Mouse (Mus musculus) gastrocnemius, adult 8-10 months (tissue): Measurements from ENCODE around the gene Gpank1. TPM values are rescaled to one million over a fixed set of nuclear protein-coding genes. Genes with fewer than 3 reads are reported as not detected.
"Not testable (repeated sequence)": the region's sequence is repeated elsewhere in the genome, so short reads cannot be mapped to it uniquely, and the experiment has no call there.

Experiments used
- DNase-seq, 2 experiments: peaks; one replicate each; pipeline ENCODE4 v3.0.0; 2022; ENCODE audit warnings: low spot score in 2 of 2
- total RNA-seq, 4 experiments: library from RNA; stranded (reverse); gene quantifications; 2 replicates each; pipeline ENCODE4 v1.2.4; 2022

Gene Gpank1
- total RNA-seq, 4 experiments from 2014 or later = 8.6 to 11.4 (median 9.3) TPM

DNA sequence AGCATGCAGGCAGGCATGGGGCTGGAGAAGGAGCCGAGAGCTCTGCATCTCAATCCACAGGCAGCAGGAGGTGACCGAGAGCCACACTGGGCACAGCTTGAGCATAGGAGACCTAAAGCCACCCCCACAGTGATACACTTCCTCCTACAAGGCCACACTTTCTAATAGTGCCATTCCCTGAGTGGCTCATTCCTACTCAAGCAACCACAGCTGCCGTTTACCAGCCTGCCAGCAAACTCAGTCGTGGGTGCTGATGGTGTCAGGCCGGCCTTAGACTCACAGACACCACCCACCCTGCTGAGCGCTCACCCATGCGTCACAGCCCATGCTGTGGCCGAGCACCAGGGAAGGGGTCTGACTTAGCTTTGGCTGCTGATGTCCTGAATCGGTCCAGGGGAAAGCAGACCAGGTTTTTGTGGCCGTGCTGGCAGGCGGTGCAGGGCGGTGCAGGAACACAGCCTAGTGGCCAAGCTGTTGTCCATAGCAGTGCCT is 24.0 kb upstream of the Gpank1 start:
- DNase-seq = no peak

DNA sequence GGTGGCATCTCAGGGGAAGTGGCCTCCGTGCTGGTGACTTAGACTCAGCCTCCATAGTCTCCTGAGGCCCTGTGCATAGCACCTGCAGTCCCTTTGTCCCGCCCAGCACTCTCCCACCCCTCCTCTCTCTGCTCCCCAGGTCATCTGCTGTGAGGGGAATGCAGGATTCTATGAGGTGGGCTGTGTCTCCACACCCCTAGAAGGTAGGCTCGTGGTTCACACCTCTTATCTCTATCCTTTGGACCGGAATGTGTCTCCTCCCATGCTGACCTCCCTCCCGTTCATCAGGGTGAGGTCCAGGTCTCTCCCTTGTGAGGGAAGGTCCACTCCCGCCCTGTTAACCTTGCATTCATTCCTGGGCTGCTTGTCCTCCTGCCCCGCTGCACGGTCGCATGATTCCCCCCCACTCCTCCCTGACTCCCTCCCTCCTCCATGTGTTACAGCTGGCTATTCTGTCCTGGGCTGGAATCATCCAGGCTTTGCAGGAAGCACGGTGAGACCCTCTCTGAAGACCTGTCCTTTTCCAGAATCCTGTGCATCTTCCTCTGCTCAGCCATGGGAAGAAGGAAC is 21.0 kb upstream of the Gpank1 start:
- DNase-seq = no peak

DNA sequence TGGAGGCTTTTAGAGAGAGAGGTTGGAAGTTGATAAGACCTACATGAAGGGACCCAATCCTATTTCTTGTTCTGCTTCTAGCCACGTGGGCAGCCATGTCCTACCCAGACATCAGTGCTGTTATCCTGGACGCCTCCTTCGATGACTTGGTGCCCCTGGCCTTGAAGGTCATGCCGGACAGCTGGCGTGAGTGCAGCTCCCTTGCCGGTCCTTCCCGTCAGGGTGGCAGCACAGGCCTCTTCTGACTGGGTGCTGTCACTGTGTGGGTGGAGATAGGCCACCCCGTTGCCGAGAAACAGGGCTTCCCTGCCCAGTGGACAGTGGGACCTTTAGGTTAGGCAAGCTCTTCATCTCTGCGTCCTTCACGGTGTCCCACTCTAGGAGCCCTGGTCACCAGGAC is 20.1 kb upstream of the Gpank1 start:
- DNase-seq = no peak

DNA sequence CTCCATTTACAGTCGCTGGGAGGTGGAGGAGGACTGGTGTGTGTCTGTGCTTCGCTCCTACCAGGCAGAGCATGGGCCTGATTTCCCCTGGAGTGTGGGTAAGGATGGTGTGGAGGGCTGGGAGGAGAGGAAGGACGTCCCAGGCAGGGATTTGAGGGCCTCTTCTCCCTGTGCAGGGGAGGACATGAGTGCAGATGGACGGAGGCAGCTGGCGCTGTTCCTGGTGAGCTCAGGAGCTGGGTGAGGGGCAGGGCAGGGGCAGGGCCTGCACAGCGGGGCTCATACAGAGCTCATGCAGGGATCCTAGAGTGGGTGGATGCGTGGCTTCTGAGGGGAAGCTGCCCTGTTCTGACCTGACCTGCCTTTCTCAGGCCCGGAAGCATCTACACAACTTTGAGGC is 19.0 kb upstream of the Gpank1 start:
- no peak for DNase-seq

DNA sequence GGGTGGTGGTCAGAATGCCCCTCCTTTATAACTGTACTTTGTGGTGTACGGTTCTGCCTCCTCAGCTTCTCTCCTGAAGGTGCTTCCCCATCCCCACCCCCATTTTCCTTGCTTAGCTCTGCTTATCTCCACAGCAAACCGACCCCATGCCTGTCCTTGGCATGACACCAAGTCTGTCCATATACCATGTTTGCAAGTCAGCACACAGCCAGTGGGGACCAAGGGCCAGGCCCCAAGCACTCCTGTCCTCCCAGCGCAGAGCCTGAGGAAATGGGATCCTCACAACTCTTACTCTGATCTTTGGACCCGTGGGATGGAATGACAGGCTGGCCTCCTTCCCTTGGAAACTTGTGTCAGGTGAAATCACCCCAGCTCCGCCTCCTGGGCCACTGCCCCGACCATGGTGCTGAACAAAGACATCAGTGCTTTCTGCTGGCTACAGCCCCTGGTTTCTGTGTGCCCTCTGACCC is 18.0 kb upstream of the Gpank1 start:
- peak; percentile 17 to 30 for DNase-seq

DNA sequence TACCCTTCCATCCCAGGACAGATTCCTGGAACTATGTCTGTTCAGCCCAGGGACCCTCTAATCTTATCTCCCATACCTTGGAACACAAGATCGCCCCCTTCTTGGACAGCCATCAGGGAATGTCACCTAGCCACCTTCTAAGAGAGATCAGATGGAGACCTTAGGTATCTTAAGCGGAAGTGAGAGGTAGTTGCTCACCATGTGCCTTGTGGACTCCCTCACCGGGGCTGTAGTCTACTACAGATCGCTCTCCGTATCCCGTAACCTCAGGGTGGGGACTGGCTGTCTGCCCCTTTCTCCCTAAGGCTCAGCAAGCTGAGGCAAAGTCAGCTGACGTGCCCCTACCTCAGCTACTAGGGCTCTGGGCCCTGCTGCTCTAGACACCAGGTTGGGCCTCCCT is 17.2 kb upstream of the Gpank1 start:
- DNase-seq = no peak

DNA sequence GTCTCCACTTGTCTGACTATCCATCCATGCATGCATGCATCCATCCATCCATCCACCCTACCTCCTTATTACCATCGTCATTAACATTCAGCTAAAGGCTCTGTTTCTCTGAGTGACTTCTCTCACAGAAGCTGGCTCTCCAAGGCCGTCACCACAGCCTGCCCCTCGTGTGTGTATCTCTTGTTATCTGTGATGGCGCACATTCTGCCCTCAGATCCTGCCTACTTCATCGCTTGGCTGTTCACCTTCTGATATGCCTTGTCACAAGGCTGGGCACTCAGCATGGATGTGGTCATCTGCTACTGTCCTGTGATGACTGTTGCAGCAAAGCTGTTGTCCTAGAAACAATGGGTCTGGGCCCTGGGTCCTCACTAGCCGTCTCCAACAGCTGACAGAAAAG is 16.5 kb upstream of the Gpank1 start:
- no peak for DNase-seq

DNA sequence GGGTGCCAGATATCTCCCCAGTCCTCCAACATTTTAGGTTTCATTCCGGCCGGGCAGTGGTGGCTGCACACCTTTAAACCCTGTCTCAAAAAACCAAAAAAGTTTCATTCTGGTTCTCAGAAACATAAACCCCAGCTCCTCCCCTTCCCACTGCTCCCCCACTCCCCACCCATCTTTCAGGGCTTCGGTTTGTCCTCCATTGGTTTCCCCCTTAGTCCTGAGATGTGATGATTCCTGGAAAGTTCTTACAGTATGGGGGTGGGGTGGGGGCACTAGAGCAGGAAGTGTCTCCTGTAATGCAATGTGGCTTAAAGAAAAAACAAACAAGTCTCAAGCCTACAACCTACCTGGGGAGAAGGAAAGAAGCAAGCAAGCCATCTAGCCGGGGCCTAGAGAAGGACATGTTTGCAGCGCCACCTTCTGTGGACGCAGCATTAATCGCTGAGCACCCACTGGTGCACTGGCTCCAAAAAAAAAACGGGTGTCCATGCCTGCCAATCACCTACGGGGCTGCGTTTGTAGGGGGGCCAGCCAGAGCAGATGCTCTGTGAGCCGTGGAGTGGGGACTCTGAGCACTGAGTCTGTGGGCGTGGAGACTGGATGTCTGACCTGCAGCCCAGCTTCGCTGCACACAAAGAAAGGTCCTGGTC is 15.4 kb upstream of the Gpank1 start:
- no peak for DNase-seq

DNA sequence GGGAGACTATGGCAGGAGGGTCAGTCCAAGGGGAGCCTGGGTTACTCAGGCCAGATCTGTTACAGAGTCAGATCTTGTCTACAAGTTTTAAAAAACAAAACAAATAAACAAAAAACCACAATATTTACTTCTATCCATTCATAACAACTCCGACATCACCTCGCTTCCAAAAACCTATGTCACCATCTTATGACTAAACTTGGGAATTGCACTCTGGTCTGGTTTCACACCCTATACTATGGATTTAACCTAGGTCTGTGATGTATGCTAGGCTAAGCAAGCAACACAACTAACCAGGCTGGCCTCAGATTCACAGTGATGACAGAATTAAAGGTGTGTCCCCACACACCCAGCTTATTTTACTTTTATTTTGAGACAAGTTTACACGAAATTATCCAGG is 14.7 kb upstream of the Gpank1 start:
- no peak for DNase-seq

DNA sequence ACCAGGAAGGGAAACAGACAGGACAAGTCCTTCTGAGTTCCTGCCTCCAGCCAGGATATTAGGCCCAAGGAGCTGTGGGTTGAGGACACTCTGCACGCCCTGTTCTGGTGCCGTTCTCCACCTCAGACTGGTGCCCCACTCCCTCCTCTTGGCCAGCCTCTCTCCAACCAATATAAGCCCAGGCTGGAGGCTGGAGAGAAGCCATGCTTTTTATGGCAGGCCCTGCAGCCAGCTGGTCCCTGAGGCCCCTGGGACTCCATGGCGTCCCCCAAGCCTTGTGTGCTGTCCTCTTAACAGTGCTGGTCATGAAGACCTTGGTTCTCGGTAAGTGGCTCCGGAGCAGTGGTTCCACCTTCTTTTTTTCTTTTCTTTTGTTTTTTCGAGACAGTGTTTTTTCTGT is 13.2 kb upstream of the Gpank1 start, which contains the start of gene Ly6g5c:
Gene Ly6g5c (plus strand): TSS at position 183 of the 400 bp plus-strand sequence.
- no peak for DNase-seq

DNA sequence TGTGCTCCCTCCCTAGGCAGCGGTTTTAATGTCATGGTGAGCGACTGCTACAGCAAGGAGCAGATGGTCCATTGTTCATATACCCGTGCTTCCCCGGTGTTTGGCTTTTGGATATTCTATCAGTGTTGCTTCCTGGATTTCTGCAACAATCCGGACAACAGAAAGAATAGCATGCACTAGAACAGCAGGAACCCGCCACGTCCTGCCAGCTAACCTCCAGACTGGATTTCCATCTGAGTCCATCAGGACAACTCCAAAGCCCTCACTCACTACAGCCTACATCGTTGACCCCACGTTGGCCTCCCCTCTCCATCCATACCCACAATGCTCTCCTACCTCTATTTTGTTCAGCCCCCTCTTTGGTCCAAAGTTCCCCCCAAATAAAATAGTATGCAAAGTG is 9.5 kb upstream of the Gpank1 start:
- no peak for DNase-seq

DNA sequence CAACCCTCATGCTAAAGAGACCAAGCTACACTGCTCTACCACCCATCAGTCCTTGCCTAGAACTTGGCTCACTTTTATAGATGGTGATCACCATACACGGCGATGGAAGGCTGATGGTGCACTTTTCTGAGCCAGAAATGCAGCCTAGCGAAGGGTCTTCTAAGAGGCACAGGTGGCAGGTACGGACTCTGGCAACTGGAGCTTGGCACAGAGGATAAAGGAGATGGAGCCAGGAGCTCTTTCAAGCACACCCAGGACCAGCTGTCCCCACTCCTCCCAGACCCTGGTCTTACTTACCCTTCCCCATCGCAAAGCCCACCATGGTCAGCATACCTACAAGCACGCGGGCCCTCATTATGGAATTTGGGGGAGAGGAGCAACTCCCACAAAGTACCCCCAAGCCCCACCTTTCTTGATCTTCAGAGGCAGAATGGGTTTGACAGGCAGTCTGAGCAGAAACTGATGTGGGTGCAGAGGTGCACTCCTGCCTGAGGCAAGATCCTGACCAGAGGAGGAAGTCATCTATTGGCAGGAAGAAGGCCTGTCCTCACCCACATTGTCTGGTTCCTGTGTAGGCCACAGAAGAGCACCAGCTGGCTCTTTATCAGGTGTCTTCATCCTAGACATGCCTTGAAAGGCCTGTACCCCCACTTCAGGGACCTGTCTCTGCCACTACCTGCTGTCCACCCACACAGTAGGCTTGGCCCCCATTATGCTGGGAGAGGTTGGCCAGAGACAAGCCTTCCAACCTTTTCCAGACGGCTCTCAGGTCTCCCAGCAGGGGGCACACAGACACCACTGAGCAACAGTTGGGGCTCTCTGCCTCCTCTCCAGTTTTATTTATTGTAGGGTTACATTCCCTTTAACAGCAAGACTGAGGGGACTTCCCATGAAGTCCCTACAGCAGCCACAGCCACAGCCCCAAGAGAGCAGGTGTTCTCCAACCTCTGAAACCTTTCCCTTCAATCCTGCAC is 5.9 kb upstream of the Gpank1 start, which contains the start of gene Ly6g5b:
Gene Ly6g5b (minus strand): TSS at position 383 of the 974 bp plus-strand sequence.
- no peak for DNase-seq

DNA sequence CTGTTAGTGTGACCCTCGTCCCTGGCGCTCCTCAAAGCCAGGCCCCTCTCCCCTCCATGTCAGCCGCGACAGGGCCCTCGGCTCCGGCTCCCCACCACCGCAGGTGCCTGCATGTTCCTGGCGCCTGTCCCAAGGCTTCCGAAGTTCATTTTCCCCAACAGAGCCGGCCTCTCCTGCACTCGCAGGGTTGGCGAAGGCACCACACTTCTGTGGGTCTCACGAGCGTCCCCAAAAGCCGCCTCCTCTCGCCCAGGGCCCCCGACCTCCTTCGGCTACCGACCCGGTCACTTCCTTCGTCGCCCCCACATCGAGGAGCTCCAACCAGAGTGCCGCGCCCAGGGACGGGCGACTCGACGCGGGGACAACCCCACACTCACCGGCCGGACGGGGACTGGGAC is 511 bp upstream of the Gpank1 start:
- peak; percentile 26 to 32 for DNase-seq

DNA sequence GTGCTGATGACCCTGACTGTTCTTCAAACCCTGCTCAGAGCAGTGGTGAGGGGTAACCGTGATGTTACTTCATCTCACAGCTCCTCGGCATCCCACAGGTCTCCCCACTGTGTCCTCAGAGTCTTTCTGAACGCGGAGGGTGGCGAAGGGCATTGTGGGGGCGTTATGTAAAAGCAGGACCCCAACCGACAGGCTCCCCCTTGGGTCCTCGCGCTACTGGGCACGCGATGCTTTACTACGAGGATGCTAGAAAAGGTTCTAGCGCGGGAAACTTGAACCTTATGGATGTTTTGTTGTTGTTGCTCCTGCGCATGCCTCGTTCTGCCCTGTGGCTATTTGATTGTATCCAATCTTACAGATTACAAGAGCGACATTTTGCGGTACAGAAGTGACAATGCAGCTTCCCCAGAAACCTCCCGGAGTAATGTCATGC is 632 bp downstream of the Gpank1 start, which contains the start of gene Csnk2b:
Gene Csnk2b (minus strand): TSS at position 183 of the 433 bp plus-strand sequence.
- no peak for DNase-seq

DNA sequence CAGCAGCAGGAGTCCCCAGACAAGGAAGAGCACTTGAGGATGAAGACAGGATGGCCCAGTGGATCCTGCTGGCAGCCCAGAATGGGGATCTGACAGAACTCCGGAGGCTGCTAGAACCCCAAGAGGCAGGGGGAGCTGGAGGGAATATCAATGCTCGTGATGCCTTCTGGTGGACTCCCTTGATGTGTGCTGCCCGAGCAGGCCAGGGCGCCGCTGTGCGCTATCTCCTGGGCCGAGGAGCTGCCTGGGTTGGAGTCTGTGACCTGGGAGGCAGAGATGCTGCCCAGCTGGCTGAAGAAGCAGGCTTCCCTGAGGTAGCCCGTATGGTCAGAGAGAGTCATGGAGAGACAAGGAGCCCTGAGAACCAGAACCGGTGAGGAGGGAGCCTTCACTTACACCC is 2.0 kb downstream of the Gpank1 start:
- DNase-seq = not testable (repeated sequence)

DNA sequence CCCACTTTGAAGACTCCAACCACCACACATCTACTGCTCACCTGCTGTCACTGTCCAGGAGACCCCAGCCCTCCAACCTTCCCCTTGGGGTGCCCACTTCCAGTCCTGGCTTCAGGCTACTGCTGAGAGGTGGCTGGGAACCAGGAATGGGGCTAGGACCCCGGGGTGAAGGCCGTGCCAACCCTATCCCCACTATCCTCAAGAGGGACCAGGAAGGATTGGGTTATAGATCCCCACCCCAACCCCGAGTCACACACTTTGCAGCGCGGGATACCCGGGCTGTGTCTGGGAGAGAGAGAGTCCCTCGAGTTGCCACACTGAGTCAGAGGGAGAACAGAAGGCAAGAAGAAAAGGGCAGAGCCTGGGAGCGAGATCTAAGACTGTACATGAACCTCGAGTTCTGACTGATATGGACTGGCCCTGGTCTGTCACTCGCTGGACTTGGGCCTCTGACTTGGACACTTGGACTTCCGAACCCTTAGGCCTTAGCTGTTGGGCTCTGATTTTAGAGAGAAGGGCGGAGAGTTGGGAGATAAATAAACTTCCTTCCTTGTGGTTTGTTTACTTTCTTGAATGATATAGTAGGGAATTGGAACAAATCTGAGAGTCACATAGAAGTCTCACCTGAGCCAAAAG is 3.1 kb downstream of the Gpank1 start:
- not testable (repeated sequence) for DNase-seq

DNA sequence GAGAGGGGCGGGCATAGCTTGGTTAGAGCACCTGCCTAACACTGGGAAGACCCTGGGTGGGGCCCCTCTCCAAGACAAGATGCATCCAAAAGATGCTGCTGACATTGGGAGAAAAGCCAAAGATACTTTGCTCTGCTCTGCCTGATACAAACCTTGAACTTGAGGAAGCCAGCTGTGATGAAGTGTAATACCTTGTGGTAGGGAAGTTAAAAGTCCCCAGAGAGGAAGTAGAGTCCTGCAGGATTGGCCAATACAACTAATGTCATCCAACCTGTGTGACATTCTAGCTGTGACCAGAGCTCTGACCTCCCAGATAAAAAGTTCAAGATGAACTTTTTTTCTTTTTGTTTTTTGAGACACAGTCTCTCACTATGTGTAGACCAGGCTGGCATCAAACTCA is 3.8 kb downstream of the Gpank1 start:
- DNase-seq = no peak

DNA sequence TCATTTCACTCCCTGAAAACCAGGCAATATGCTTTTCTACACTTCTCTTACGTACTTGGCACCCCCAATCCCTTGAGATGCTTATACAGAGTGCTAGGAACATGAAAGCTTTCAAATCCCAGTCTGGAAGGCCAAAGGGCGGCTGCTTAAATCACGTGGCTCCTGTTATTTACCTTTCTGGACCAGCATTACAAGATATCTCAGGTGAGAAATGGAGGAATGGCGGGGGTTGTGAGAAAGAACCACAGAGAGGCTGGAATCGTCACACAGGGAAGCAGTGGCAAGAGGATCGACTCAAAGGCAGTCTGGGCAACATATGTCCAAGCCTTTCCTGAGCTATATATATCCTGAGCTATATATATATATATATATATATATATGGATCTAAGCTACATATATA is 4.3 kb downstream of the Gpank1 start:
- no peak for DNase-seq

DNA sequence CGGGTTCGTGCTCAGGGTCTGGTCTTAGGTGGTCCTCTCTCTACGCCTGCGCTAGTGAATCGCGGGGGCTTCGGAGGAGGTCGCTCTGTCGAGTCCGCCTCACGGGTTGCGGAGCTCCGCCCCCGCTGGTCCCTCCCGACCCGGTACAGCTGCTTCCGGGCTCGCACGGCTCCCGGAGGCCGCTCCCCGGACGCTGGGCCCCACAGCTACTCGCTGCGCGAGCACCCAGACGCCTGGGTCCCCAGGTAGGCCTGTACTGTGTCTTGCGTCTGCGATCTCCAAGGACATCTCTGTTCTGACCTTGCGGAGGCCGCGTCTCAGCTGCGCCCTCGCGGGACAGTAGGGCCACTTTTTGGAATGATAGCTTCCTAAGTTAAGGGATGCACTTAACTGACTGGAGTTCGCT is 5.0 kb downstream of the Gpank1 start, which contains the start of gene D17H6S53E:
Gene D17H6S53E (plus strand): TSS at position 168 of the 406 bp plus-strand sequence.
- DNase-seq = peak; percentile 54 to 67

DNA sequence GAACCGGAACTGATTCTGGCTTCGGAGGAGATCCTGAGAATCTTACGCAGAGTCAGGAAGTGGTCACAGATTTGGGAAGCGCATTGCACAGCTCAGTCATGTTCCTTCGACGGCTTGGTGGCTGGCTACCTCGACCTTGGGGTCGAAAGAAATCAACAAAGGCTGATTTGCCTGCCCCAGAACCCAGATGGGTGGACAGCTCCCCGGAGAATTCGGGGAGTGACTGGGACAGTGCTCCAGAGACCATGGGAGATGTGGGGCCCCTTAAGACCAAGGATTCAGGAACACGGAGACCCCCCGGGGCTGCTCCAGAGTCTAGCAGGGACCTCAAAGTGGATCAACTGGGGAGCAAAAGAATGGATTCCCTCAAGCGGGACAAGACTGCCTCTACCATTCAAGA is 5.8 kb downstream of the Gpank1 start:
- no peak for DNase-seq

DNA sequence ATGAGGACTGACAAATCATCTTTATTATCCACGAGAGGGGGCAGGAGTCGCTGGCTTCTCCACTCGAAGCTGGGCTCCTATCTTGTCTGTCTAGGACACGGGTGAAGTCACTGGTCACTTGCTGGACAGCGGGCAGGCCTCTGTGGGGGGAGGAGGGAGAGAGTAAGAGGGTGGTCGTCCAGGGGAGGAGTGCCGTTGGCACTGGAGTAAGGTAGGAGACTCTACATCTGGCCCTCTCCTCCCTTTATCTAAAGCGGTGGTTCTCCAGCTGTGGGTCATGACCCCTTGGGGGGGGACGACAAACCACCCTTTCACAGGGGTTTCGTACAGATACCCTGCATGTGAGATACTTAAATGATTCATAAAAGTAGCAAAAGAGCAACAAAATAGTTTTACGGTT is 7.7 kb downstream of the Gpank1 start:
- no peak for DNase-seq
